Mouse (Mus musculus): Measurements from ENCODE around the gene Ap2b1.

DNA sequence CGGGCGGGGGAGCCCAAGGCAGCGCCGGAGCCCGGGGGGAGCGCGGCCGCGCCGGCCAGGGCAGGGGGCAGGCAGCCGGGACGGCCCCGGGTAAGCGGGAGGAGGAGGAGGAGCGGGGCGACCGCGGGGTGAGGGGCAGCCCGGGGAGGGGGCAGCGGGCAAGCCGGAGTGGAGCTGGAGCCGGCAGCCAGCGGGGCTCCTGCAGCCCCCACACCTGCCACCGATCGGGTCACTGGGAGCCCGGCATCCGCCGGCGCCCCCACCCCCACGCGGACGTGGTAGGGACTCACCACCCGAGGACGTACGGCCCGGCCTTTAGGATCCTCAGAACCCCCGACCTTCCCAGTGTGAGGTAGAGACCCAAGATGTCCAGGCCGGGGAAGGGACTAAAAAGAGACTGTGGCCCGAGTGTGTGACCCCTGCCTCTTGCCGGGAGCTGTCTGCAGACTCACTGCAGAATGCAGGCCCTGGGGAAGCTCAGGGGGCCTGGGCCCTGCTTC is 111.0 kb downstream of the Ap2b1 start:
- TF ChIP-seq CTCF (IDR thresholded peaks at IDR 0.05; ENCODE audit: low read depth, low read length) (no peak), POLR2A (IDR thresholded peaks at IDR 0.05; ENCODE audit: extremely low read depth, insufficient read depth, low read length) (no peak)

All from liver, adult 2 months (tissue).